Mouse (Mus musculus) ES-E14 (cell line): ENCODE data around the gene Sh2d5. TPM values are rescaled to one million over a fixed set of nuclear protein-coding genes. Genes with fewer than 3 reads are reported as not detected.

Experiments
- DNase-seq: peaks from one replicate; pipeline ENCODE4 v3.0.0-alpha.2; 2013; ENCODE audit warnings: low read depth, low spot score
- H3K27ac ChIP-seq: 2 replicates; pipeline ENCODE4 v1.5.1; 2012; ENCODE audit warnings: low read depth, mild to moderate bottlenecking, low read length, moderate library complexity, mixed read lengths; ENCODE audit not compliant: poor library complexity, insufficient read depth, severe bottlenecking
- H3K36me3 ChIP-seq: 2 replicates; pipeline ENCODE4 v1.6.1; 2012; ENCODE audit warnings: mild to moderate bottlenecking, low read length, moderate library complexity, mixed read lengths; ENCODE audit not compliant: control insufficient read depth, poor library complexity, insufficient read depth, severe bottlenecking
- H3K4me1 ChIP-seq, 2 experiments: fragments of 150-350 bp in 1 of 2; sonication (generic) in 1 of 2; 2 replicates each; pipeline ENCODE4 v1.6.1; 2012; ENCODE audit warnings: low read length in 2 of 2, mild to moderate bottlenecking in 1 of 2, mixed read lengths in 1 of 2; ENCODE audit not compliant: control insufficient read depth in 2 of 2, insufficient read depth in 2 of 2, poor library complexity in 1 of 2
- H3K4me3 ChIP-seq, 2 experiments: fragments of 150-350 bp in 1 of 2; sonication (generic) in 1 of 2; 2 replicates each; pipeline ENCODE4 v1.5.1; 2012; ENCODE audit warnings: low read length in 2 of 2, low read depth in 1 of 2, mild to moderate bottlenecking in 1 of 2, mixed read lengths in 1 of 2; ENCODE audit not compliant: insufficient read depth in 1 of 2, poor library complexity in 1 of 2, severe bottlenecking in 1 of 2
- H3K9ac ChIP-seq: 2 replicates; pipeline ENCODE4 v1.6.1; 2012; ENCODE audit warnings: low read depth, mild to moderate bottlenecking, low read length, mixed read lengths; ENCODE audit not compliant: poor library complexity, insufficient read depth, severe bottlenecking
- H3K9me3 ChIP-seq: fragments of 150-350 bp; sonication (generic); 2 replicates; pipeline ENCODE4 v1.6.1; 2012; ENCODE audit warnings: low read depth, mild to moderate bottlenecking, low read length; ENCODE audit not compliant: control insufficient read depth, insufficient read depth
- CHD2 ChIP-seq: IDR thresholded peaks from 2 replicates; pipeline ENCODE4 v1.6.1; 2014; ENCODE audit warnings: mild to moderate bottlenecking, low read depth, low read length, inconsistent platforms
- HCFC1 ChIP-seq: IDR thresholded peaks from 2 replicates; pipeline ENCODE4 v1.6.1; 2012; ENCODE audit warnings: low read length, inconsistent platforms, borderline replicate concordance; ENCODE audit not compliant: insufficient read depth
- MAFK ChIP-seq: IDR thresholded peaks from 2 replicates; pipeline ENCODE4 v1.6.1; 2014; ENCODE audit warnings: mild to moderate bottlenecking, low read depth, low read length, inconsistent platforms; ENCODE audit not compliant: insufficient read depth
- ZC3H11A ChIP-seq: IDR thresholded peaks from 2 replicates; pipeline ENCODE4 v1.6.1; 2012; ENCODE audit warnings: low read depth, mild to moderate bottlenecking, inconsistent platforms, low read length, borderline replicate concordance
- ZNF384 ChIP-seq: IDR thresholded peaks from 2 replicates; pipeline ENCODE4 v1.6.1; 2012; ENCODE audit warnings: low read depth, low read length, inconsistent platforms
- in situ Hi-C, 2 experiments: fragments of 600-800 bp; cut with MboI; formaldehyde crosslinking; loops; one replicate each; pipeline ENCODE4 v1.15.1; 2025; ENCODE audit warnings: low sequenced_read_pairs in 2 of 2, inconsistent platforms in 1 of 2; ENCODE audit not compliant: unreplicated experiment in 2 of 2
- total RNA-seq: library from RNA; depleted of rRNA; stranded (reverse); fragments of 300-350 nt; gene quantifications from 2 replicates; pipeline ENCODE4 v1.2.3, GENCODE M21; 2012

The Sh2d5 gene
- total RNA-seq, 1 experiment, result 2.9 TPM

DNA sequence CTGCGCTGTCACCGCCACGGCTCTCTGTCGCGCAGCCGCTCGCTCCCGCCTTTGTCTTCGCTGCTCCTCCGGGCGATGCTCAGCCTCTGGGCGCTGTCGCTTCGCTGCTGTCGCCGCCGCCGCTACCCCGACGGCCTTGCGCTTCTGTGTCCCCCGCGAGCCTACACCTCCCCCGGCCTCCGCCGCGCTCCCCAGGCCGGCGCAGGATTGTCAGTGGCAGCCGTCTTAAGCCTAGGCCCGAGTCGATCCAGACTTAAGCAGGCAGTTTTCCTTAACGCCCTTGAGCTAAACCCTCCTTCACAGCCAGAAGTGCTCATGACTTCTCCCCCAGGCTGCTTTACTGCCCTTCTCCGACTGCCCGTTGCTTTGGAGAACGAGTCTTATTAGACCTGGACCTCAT lies 32.8 kb upstream of the Sh2d5 start:
- H3K4me1 ChIP-seq, result peaks cover 4 to 24% of the 10 kb centered on the region in 2 experiments
- H3K27ac ChIP-seq, result peak overlapping the region; percentile 42
- TF ChIP-seq CHD2 (no peak), MAFK (no peak), ZC3H11A (no peak), HCFC1 (no peak)
- DNase-seq, result no peak
- in situ Hi-C loops, result no loop called here
- H3K36me3 ChIP-seq, result no peaks in the 10 kb centered on the region; the same call in 1 of the 2 replicates
- peak overlapping the region; percentile 78 to 85 for H3K4me3 ChIP-seq
- H3K9me3 ChIP-seq, result no peaks in the 10 kb centered on the region
- peak overlapping the region; percentile 86 for H3K9ac ChIP-seq

DNA sequence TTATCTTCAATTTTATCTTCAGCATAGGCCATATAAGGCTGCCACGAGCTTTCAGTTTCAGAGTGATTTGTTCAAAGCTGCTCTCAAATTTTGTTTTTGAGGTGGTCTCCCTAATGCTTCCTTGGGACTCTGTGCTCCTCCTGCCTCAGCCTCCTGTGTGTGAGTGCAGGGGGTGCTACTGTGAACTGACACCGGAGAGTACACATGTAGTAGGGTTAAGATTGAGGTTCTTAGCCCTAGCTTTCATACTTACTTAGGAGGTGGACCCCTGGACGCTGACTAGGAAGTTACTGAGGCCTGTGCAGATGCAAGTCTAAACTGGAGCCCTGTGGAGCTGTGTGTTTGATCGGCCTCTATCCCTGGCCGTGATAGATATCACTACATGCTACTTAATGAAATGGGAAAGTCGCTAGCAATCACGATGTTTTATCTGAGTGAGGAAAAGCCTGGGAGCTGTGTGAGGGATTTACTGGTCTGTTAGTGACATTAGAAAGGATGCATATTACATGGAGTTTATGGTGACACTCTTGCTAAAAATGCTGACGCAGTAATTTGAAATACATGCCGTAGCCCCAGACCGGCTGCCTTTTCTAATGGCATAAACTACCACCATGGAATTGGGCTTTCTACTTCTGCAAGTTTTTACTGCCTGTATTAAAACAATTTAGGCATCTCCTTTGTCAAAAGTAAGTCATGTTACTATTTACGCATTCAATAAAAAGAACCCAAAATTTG lies 32.1 kb upstream of the Sh2d5 start:
- H3K27ac ChIP-seq, result no peak overlapping the region
- in situ Hi-C loops, result no loop called here
- peak overlapping the region; percentile 71 for H3K9ac ChIP-seq

DNA sequence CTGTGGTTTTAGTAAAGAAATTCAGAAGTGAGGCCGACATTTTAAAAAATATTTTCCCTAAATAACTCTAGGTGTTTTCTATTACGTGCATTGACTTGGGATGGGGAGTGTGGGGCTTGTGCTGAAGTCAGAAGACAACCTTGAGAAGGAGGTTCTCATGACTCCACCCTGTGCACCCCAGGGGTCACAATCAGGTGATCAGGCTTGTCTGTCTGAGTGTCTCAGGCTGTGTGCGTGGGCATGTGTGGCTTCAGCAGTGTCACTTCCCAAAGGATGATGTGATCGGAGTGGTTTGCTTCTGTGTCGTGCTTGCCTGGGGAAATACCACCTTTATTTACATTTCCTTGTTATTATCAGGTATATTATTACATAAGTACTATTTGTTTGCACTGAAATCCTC lies 30.9 kb upstream of the Sh2d5 start:
- DNase-seq, result no peak
- Histone ChIP-seq H3K27ac (no peak overlapping the region), H3K4me3 (no peak overlapping the region), H3K9ac (no peak overlapping the region), H3K9me3 (no peaks in the 10 kb centered on the region), H3K4me1 (peaks cover 4 to 28% of the 10 kb centered on the region in 2 experiments), H3K36me3 (peaks cover 9% of the 10 kb centered on the region)
- in situ Hi-C loops, result no loop called here
- TF ChIP-seq HCFC1 (no peak), MAFK (no peak), CHD2 (no peak), ZC3H11A (no peak), ZNF384 (no peak)

More for the DNA sequence above, 32.1 kb upstream of the Sh2d5 start:
- H3K4me1 ChIP-seq, result peaks cover 4 to 28% of the 10 kb centered on the region in 2 experiments
- no peaks in the 10 kb centered on the region for H3K9me3 ChIP-seq
- H3K36me3 ChIP-seq, result peaks cover 4% of the 10 kb centered on the region
- no peak for DNase-seq
- TF ChIP-seq CHD2, result no peak
- peak; percentile 78 for TF ChIP-seq MAFK
- no peak for TF ChIP-seq HCFC1
- peak overlapping the region; percentile 78 to 85 for H3K4me3 ChIP-seq

DNA sequence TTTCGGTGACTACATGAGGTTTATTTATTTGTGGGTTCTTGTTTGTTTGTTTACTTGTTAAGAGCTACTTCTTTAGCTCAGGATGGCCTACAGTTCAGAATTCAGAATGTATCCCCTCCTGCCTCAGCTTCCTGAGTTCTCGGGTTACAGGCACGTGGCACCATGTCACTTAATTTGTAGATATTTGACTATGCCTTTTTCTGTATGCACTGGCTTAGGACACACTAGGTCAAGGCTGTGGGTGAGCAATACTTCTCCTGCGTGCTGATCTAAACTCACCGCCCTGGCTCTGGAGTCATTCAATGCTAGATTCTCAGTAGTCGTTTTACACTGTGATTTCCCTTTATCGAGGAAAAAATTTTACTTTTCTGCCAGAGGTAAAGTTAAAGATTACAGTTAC lies 29.4 kb upstream of the Sh2d5 start:
- no peak for DNase-seq
- H3K27ac ChIP-seq, result no peak overlapping the region
- TF ChIP-seq HCFC1, result no peak
- TF ChIP-seq MAFK, result no peak
- TF ChIP-seq ZC3H11A, result no peak
- no peak for TF ChIP-seq ZNF384
- no peak for TF ChIP-seq CHD2
- no peak overlapping the region for H3K4me3 ChIP-seq
- in situ Hi-C loops, result no loop called here
- peaks cover 4 to 25% of the 10 kb centered on the region in 2 experiments for H3K4me1 ChIP-seq
- no peak overlapping the region for H3K9ac ChIP-seq
- H3K9me3 ChIP-seq, result no peaks in the 10 kb centered on the region
- peaks cover 9% of the 10 kb centered on the region for H3K36me3 ChIP-seq

DNA sequence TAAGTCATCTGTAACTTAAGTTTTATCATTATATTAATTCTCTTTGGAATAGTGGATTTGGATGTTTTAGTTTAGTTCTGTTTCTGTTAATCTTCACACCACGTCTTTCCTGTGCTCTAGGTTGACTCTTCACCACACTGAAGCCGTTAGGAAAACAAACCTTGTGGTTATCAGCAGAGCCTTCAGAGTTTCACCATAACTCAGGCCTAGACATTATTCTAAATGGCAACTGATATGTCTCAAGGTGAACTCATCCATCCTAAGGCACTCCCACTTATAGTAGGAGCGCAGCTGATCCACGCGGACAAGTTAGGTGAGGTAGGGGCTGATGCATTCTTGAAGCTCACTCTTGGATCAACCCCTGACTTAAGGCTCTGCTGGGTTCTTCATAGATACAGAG lies 28.8 kb upstream of the Sh2d5 start:
- H3K9me3 ChIP-seq, result no peaks in the 10 kb centered on the region
- in situ Hi-C loops, result no loop called here
- TF ChIP-seq HCFC1, result no peak
- TF ChIP-seq CHD2, result no peak
- TF ChIP-seq MAFK, result no peak
- no peak for TF ChIP-seq ZNF384
- no peak for TF ChIP-seq ZC3H11A
- H3K4me1 ChIP-seq, result peaks cover 4 to 24% of the 10 kb centered on the region in 2 experiments
- no peak overlapping the region for H3K4me3 ChIP-seq
- DNase-seq, result no peak
- no peak overlapping the region for H3K9ac ChIP-seq
- no peak overlapping the region for H3K27ac ChIP-seq
- peaks cover 16% of the 10 kb centered on the region for H3K36me3 ChIP-seq
